In the genomic region with DNA sequence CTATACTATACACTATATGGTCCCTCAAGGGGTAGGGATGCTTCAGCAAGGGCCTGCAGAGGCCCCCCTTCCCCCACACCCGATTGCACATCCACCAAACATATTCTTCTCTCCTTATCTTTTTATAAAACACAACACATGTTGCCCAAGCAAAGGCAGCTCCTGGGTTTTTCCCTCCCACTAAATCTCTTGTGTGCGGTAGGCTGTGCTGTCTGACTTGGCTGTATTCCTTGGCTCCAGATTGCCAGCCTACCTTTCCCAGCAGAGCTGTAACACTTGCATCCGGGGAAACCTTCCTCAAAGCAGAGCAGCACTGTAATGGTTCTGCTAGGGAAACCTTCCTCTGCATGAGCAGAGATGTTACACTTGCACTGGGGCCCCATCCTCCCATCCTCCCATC, we compare ENCODE assay signal across 16 mouse cellular contexts. TPM values are rescaled to one million over a fixed set of nuclear protein-coding genes. Genes with fewer than 3 reads are reported as not detected.
DNase-seq lines count a peak whose midpoint lies in the region; ATAC-seq and TF ChIP-seq lines count a peak whose summit lies in the region.
"Had no signal": no experiment of that assay in that cellular context is flagged by ENCODE, and none has a peak within 500 bp of the region (broad histone marks: within the 10 kb centered on the region; RNA-seq: fewer than 3 reads in every experiment).

No protein-coding gene starts in this region.

- peak overlapping the region; percentile 87 for H3K4me3 ChIP-seq in testis, adult 2 months (ENCODE audit: control insufficient read depth, low read depth, low read length)
- H3K4me3 ChIP-seq in intestine, embryonic 16.5 days (ENCODE audit: low read length) = no peak overlapping the region
- H3K4me3 ChIP-seq: erythroblast, embryonic 14.5 days; liver, embryonic 13.5 days; midbrain, embryonic 13.5 days had no signal

- H3K27me3 ChIP-seq in testis, adult 2 months (ENCODE audit: control insufficient read depth, insufficient read depth, low read length) = no peaks in the 10 kb centered on the region
- H3K27me3 ChIP-seq in intestine, embryonic 16.5 days (replicated peaks; ENCODE audit: control insufficient read depth, insufficient read depth, low read length) = no peaks in the 10 kb centered on the region
- H3K27me3 ChIP-seq: liver, embryonic 13.5 days; midbrain, embryonic 13.5 days had no signal

- H3K4me2 ChIP-seq in intestine, embryonic 16.5 days (ENCODE audit: low read depth, low read length) = no peak overlapping the region
- H3K4me2 ChIP-seq: hindbrain, embryonic 14.5 days; liver, embryonic 13.5 days; midbrain, embryonic 13.5 days had no signal

- H3K9ac ChIP-seq in intestine, embryonic 16.5 days (ENCODE audit: low read depth, low read length) = no peak overlapping the region
- H3K9ac ChIP-seq: hindbrain, embryonic 14.5 days; liver, embryonic 13.5 days; midbrain, embryonic 13.5 days had no signal

- H3K4me1 ChIP-seq in testis, adult 2 months (ENCODE audit: control insufficient read depth, insufficient read depth, low read length) = peaks cover 9% of the 10 kb centered on the region
- no peaks in the 10 kb centered on the region for H3K4me1 ChIP-seq in intestine, embryonic 16.5 days (ENCODE audit: control insufficient read depth, insufficient read depth, low read length)
- H3K4me1 ChIP-seq: liver, embryonic 13.5 days; midbrain, embryonic 13.5 days had no signal

- DNase-seq in cerebellum, postnatal 14 days = peak; percentile 35 to 36
- no peak for DNase-seq in cerebellum, adult 9-10 months
- DNase-seq in testis, postnatal 10 days (ENCODE audit: low spot score) = no peak
- DNase-seq in left cerebral cortex, postnatal 14 days (ENCODE audit: low spot score in 2 of 2) = peak; percentile 52 to 76
- no peak for DNase-seq in spleen, postnatal 14 days (ENCODE audit: low spot score in 2 of 2)
- DNase-seq: adrenal gland, postnatal 14 days; gastrocnemius, postnatal 14 days; kidney, adult 8-10 months; liver, embryonic 13.5 days; lung, postnatal 14 days had no signal

- peaks cover 4% of the 10 kb centered on the region for H3K36me3 ChIP-seq in testis, adult 2 months (ENCODE audit: control insufficient read depth, insufficient read depth, low read length)
- no peaks in the 10 kb centered on the region for H3K36me3 ChIP-seq in intestine, embryonic 16.5 days (ENCODE audit: control insufficient read depth, insufficient read depth, low read length)
- H3K36me3 ChIP-seq: liver, embryonic 13.5 days; midbrain, embryonic 13.5 days had no signal

- no peak for TF ChIP-seq CTCF in testis, adult 2 months (IDR thresholded peaks at IDR 0.05; ENCODE audit: control insufficient read depth, insufficient read depth, insufficient replicate concordance, low read depth, low read length)

- 75% methylated on average over 3 of the region's 3 CpGs for WGBS in intestine, embryonic 16.5 days

- intact Hi-C loops in left cerebral cortex, postnatal 14 days (cut with DNase I) = no loop called here

- H3K27ac ChIP-seq in testis, adult 2 months (ENCODE audit: control insufficient read depth, insufficient read depth, low read depth, low read length) = peak overlapping the region; percentile 84
- no peak overlapping the region for H3K27ac ChIP-seq in intestine, embryonic 16.5 days (ENCODE audit: low read length)
- H3K27ac ChIP-seq: hindbrain, embryonic 14.5 days; liver, embryonic 13.5 days; midbrain, embryonic 13.5 days had no signal

- TF ChIP-seq POLR2A in testis, adult 2 months (IDR thresholded peaks at IDR 0.05; ENCODE audit: control insufficient read depth, low read depth, low read length) = no peak

- no peak for ATAC-seq in megakaryocyte, adult 5-6 weeks (ENCODE audit: poor library complexity, severe bottlenecking)
- no peak for ATAC-seq in intestine, embryonic 16.5 days
- ATAC-seq: midbrain, embryonic 13.5 days had no signal

- no peaks in the 10 kb centered on the region for H3K9me3 ChIP-seq in intestine, embryonic 16.5 days (ENCODE audit: control insufficient read depth, low read length)
- H3K9me3 ChIP-seq: liver, embryonic 13.5 days; midbrain, embryonic 13.5 days had no signal

RNA-seq across cellular contexts. Expression of a gene that starts 11.3 kb away (rescaled TPM):
- polyA plus RNA-seq in testis, adult 2 months (2012; rRNA removed) = 3.6 and 4.3 TPM in 2 replicates
- total RNA-seq in left cerebral cortex, postnatal 14 days (2021) = 10 to 100 TPM in 1 of 2 experiments, 1 to 10 TPM in 1; 8.9 to 12.1 TPM
- 6.4 and 8.0 TPM in 2 replicates for total RNA-seq in megakaryocyte, adult 5-6 weeks (2015)
- total RNA-seq in megakaryocyte, adult 5-6 weeks (2017) = 11.4 and 16.7 TPM in 2 replicates
- 4.6 and 5.3 TPM in 2 replicates for polyA plus RNA-seq in intestine, embryonic 16.5 days (2015; fragmentation: Nextera tagmentation; extraction: Ambion mirVana)

RNA-seq across cellular contexts. Expression of a gene that starts 53.6 kb away (rescaled TPM):
- polyA plus RNA-seq in testis, adult 2 months (2012; rRNA removed) = 1.2 and 2.1 TPM in 2 replicates
- total RNA-seq in left cerebral cortex, postnatal 14 days (2021) = 10 to 100 TPM; 28.0 to 32.2 TPM
- 9.0 and 9.2 TPM in 2 replicates for total RNA-seq in megakaryocyte, adult 5-6 weeks (2015)
- 5.0 and 9.0 TPM in 2 replicates for total RNA-seq in megakaryocyte, adult 5-6 weeks (2017)
- 55.1 and 62.8 TPM in 2 replicates for polyA plus RNA-seq in intestine, embryonic 16.5 days (2015; fragmentation: Nextera tagmentation; extraction: Ambion mirVana)

Comparison
In these comparisons a context has a peak if more than half of its experiments do, and no peak if none do; other contexts are left out.
1. DNase-seq: peak in cerebellum, postnatal 14 days (2 of 2) and left cerebral cortex, postnatal 14 days (2 of 2); none in cerebellum, adult 9-10 months (single experiment), testis, postnatal 10 days (single experiment) and spleen, postnatal 14 days (0 of 2).